Mouse (Mus musculus): ENCODE results near the gene Rere. TPM values are rescaled to one million over a fixed set of nuclear protein-coding genes. Genes with fewer than 3 reads are reported as not detected.
"Not testable (repeated sequence)": the region's sequence is repeated elsewhere in the genome, so short reads cannot be mapped to it uniquely, and the experiment has no call there.

The Rere gene
- total RNA-seq, 1 experiment from 2014 or later, result 108 TPM

DNA sequence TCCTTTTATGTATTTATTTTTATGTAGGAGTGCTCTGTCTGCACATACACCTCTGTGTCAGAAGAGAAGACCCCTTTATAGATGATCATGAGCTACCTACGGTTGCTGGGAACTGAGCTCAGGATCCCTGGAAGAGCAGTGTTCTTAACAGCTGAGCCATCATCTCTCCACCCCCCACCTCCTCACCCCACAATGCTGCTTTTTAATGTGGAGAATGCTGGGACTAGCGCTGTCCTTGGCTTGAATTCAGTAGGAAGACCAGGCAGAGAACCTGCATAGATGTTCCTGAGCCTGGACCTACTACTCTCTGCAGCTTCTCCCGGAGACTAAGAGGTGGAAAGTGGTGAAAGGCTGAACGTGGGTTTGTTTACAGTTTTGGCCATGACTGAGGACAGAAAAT, 269.9 kb downstream of the Rere start:
- no peak for DNase-seq

- DNase-seq, result no peak
Observed at GRCm38 (mm10) chr4:150552751-150553600, 271.5 kb downstream of the Rere start.

DNA sequence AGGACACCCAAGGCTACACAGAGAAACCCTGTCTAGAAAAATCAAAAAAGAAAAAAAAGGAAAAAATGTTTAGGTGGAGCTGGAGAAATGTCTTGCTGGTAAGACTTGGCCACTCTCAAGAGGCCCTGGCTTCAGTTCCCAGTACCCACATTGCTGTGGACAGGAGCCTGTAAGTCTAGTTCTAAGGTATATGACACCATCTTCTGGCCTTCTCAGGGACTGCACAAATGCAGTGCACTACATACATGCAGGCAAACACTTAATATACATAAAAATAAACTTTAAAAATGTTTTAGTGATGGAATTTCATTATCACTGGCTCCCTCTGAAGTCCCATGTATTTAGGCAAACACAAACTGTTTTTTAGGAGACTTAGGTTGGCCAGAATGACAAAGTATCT, 274.3 kb downstream of the Rere start:
- DNase-seq, result no peak

- peak; percentile 92 for DNase-seq
Observed at GRCm38 (mm10) chr4:150556382-150557221, 275.2 kb downstream of the Rere start.

- not testable (repeated sequence) for DNase-seq
Observed at GRCm38 (mm10) chr4:150557289-150557688, 275.8 kb downstream of the Rere start.

DNA sequence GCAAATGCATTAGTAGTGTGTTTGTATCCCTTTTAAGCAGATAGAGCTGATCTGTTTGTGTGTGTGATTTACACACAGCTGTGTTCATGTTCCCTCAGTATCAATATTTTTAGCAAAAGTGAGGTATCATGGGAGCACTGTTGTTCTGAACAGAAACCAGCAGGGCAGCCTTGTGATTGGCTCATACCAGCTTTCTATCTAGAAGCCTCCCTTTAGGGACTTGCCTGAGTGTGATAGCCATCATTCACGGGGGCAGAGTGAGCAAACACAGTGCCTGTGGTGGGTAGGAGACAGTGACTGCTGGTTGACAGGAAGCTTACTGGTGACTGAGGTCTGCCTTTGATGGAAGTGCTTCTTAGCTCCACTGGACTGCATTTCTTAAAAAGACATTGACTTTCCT, 276.5 kb downstream of the Rere start:
- DNase-seq, result no peak

- no peak for DNase-seq
Observed at GRCm38 (mm10) chr4:150559514-150559913, 278.1 kb downstream of the Rere start.

DNA sequence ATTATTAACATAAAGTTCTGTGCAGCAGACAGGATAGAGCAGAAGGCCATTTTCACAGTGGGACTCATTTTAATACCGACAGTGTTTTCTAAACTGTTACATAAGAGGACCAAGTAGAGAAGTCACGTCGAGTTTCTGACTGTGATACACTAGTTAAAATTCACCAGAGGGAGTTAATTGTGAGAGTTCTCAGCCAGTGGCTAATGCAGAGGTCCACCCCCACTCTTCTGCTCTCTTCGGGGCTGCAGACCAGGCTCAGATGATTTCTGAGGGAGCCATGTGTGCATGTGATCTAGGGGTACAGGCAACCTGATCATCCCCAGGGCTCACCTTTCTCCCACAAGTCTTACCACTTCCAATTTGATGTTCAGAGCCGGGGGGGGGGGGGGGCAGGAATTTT, 281.8 kb downstream of the Rere start:
- DNase-seq, result no peak

DNA sequence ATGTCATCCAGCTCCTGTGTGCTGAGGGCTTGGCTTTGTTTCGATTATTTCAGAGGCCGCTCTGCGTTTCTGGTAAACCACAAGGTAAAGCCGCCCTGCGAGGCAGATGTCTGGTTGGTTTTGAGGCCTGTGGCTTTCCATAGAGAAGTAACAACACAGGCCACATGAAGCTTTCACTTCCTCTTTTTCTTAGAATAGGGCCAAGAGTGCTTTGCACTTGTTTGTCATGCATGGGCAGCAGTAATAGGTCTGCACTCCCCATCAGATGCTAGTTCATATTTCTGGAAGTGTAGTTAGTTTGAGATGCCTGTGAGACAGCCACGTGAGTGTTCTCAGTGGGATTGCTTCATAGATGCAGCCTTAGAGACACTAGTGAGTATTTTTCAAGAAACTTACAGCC, 284.7 kb downstream of the Rere start:
- no peak for DNase-seq

DNA sequence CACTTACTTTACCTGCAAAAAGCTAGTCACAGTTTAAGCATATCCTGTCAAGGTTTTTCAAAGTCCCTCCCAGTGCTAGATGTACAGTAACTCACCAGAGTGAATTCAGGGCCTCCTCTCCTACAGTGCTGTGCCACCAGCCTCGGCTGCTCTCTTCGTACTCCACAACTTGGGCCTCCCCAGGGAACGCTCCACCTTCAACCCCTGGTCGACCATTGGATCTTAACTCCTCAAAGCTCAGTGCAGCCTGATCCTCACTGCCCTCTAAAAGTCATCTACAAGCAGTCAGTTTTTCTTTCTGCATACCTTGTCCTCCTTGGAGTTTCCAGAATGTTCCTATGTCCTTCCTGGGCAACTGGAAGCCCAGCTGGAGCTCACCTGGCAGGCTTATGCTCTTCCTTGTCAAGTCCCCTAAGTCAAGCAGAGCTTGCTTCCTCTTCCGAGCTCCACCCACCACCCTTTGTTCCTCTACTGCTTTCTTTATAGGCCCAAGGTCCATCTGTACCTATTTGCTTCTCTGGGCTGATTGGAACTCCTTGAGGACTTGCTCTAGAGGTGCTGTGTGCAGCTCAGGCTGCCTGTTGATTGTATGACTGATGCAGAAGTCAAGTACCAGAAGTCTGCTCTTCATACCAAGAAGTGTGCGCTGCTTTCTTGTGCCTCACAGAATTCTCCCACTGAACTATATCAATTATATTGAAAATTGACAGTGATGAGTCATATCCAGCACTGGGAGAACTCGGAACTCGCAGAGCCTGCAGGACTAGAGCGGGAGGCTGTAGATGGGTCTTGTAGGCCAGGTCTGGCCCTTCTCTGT, 287.1 kb downstream of the Rere start:
- DNase-seq, result no peak

GRCm38 (mm10) chr4:150569135-150569833, 287.8 kb downstream of the Rere start:
- peak; percentile 88 for DNase-seq

DNA sequence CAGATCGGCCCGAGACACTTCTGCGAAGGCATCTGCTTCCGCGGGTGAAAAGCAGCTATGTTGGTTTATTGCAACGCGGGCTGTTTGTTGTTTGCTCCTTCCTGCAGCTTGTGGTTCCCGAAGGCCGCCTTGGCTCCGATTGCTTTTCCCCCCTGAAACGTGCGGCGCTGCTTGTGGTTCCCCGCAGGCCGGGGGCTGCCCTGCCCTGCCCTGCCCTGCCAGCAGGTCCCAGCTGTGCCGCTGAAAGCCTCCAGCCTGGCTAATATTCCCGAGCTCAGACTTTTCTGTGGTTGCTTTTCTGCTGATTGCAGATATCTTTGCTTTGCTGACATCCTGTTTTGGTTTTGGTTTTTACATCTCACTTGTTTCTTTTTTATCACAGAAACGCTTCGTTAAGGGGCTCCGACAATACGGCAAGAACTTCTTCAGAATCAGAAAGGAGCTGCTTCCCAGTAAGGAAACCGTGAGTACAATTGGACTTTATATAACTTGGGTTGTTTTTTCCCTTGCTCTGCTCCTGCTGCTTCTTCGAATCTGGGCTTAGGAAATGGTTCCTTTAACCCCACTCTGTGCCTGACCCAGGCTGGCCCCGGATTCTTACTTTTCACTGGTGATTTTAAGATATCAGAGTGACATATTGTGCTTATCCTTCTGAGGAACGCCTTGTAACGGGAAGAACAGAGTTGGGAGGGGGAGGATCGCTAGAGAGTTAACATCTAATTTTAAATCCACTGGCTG, 288.6 kb downstream of the Rere start:
- peak; percentile 72 for DNase-seq

DNA sequence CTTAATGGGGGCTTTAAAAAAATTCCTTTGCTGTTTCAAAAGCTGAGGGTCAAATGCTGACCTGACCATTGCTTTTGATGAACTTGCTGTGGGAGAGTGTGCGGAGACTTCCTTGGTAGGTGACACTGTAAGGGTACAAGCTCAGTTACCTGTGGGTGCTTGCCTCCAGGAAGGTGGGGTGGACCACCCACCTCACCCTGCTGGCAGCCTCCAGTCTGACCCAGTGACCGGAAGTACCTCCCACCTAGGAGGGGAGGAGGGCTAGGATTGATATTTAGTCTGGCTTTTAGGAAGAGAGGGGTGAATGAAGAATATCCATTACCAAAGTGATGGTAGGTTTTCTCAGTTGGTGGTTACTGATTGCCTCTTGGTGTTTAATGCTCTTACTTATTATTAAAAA, 289.3 kb downstream of the Rere start:
- no peak for DNase-seq

GRCm38 (mm10) chr4:150572104-150572691, 290.8 kb downstream of the Rere start:
- no peak for DNase-seq

DNA sequence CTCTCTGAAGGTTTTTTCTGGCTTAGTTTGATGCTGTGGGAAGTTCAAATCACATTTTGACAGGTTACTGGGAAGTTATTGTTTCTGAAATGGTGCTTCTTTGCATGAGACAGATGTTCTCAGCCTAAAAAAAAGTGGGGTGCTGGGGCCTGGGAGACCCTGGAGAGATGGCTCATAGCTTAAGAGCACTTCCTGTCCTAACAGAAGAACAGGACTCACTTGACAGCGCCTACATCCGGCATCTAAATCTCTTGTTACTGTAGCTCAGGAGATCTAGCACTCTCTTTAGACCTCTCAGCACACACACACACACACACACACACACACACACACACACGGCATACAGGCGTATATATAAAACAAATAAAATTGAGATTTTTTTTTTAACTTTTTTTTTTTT, 291.5 kb downstream of the Rere start:
- no peak for DNase-seq

DNA sequence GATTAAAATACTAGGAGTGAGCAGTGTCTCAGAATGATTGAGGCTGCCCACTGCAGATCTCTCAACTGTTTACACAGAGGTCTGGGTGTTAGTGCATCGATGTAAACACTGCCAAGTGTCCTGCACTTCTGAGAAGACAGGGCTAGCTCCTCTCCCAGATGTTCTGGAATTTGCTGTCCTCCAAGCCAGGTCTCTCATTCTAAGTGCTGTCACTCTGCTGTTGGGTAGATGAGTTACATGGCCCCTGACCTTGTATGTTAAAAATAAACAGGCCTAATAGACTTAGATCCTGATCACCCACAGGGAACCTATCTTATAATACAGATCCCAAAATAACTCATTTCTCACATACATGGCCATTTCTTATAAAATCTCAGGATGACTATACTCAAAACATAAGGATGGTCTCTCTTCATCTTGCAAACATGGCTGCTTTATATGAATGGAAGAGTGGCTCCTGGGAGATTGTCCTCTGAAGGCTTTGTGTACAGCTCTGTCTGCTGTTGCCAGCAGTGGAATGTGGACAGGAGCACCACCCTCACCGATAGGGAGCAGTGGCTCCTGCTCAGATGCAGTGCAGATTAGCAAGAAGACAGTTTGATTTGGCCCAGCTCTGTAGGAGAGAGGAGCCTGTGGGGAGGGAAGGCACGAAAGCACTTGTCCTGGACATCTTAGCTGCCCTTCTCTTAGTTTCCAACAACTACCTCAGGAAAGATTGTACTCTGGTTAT, 294.1 kb downstream of the Rere start:
- no peak for DNase-seq

DNA sequence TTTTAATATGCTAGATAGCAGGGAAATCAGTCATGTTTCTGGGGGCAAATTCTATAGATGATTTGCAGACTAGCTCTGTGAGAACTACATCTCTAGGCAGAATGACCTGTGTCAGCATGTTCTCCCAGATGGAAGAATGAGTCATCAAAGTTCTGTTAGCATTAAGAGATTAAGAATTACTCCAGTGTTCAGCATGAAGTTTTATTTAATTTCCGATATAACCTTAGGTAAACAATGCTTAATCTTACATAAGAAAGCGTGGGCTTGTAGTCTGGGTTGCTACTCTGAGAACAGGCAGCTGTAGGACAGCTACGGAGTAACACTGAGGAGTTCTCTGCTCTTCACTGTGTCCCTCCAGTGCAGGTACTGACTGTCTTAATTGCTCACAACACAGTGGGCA, 294.9 kb downstream of the Rere start:
- no peak for DNase-seq

DNA sequence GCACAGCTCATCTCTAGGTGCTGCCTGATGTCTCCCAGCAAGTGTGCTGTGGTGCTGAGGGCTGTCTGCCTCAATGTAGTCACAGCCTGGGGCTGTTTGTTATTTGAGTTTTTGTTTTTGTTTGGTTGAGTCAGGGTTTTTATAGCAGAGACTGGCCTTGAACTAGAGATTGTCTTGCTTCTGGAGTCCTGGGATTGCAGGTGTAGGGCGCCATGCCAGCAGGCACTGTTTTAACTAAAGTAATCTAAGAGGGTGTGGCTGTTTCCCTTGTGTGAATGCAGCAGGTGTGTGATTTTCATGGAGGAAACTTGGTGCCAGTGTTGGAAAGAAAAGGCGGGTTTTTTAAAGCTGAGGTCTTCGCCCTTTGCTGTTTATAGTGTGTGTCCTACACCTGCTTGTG, 296.6 kb downstream of the Rere start:
- no peak for DNase-seq

GRCm38 (mm10) chr4:150581931-150582723, 300.7 kb downstream of the Rere start:
- DNase-seq, result no peak
